Mouse (Mus musculus) urinary bladder, postnatal 36 days (tissue): Measurements from ENCODE around the gene Slc22a1.
"Not testable (repeated sequence)": the region's sequence is repeated elsewhere in the genome, so short reads cannot be mapped to it uniquely, and the experiment has no call there.

Source experiments
- DNase-seq, 2 experiments: peaks; one replicate each; pipeline ENCODE4 v3.0.0; 2022; ENCODE audit warnings: low spot score in 2 of 2, mixed read lengths in 1 of 2

Gene Slc22a1

GRCm38 (mm10) chr17:12684928-12685624 lies 9.4 kb upstream of the Slc22a1 start:
- no peak for DNase-seq

GRCm38 (mm10) chr17:12684412-12684811 lies 8.8 kb upstream of the Slc22a1 start:
- DNase-seq, result no peak

GRCm38 (mm10) chr17:12683582-12683981 lies 8.0 kb upstream of the Slc22a1 start:
- no peak for DNase-seq

- no peak for DNase-seq
Observed at GRCm38 (mm10) chr17:12678261-12678660, 2.6 kb upstream of the Slc22a1 start.

- no peak for DNase-seq
Observed at GRCm38 (mm10) chr17:12677139-12677538, 1.5 kb upstream of the Slc22a1 start.

- not testable (repeated sequence) for DNase-seq
Observed at GRCm38 (mm10) chr17:12674980-12675379, 649 bp downstream of the Slc22a1 start.

GRCm38 (mm10) chr17:12673871-12674270 lies 1.8 kb downstream of the Slc22a1 start:
- no peak for DNase-seq

GRCm38 (mm10) chr17:12672285-12672790 lies 3.3 kb downstream of the Slc22a1 start:
- DNase-seq, result no peak

GRCm38 (mm10) chr17:12671029-12671605 lies 4.5 kb downstream of the Slc22a1 start:
- DNase-seq, result no peak

- DNase-seq, result no peak
Observed at GRCm38 (mm10) chr17:12669363-12669679, 6.3 kb downstream of the Slc22a1 start.

- no peak for DNase-seq
Observed at GRCm38 (mm10) chr17:12668478-12669362, 6.9 kb downstream of the Slc22a1 start.

- DNase-seq, result no peak
Observed at GRCm38 (mm10) chr17:12664156-12664555, 11.5 kb downstream of the Slc22a1 start.

GRCm38 (mm10) chr17:12660572-12661260 lies 14.9 kb downstream of the Slc22a1 start:
- DNase-seq, result no peak

- DNase-seq, result no peak
Observed at GRCm38 (mm10) chr17:12659233-12659632, 16.4 kb downstream of the Slc22a1 start.

GRCm38 (mm10) chr17:12658784-12659183 lies 16.8 kb downstream of the Slc22a1 start:
- DNase-seq, result no peak

GRCm38 (mm10) chr17:12655826-12656225 lies 19.8 kb downstream of the Slc22a1 start:
- DNase-seq, result no peak

GRCm38 (mm10) chr17:12654061-12654460 lies 21.6 kb downstream of the Slc22a1 start:
- no peak for DNase-seq

GRCm38 (mm10) chr17:12652604-12653003 lies 23.0 kb downstream of the Slc22a1 start:
- DNase-seq, result no peak

- DNase-seq, result no peak
Observed at GRCm38 (mm10) chr17:12645461-12645860, 30.2 kb downstream of the Slc22a1 start.

GRCm38 (mm10) chr17:12641087-12641486 lies 34.5 kb downstream of the Slc22a1 start:
- DNase-seq, result no peak

- no peak for DNase-seq
Observed at GRCm38 (mm10) chr17:12639585-12639984, 36.0 kb downstream of the Slc22a1 start.

- DNase-seq, result no peak
Observed at GRCm38 (mm10) chr17:12634814-12635213, 40.8 kb downstream of the Slc22a1 start.
